Mouse (Mus musculus): ENCODE measurements around the gene Kit.

- no peak for TF ChIP-seq GATA1 (IDR thresholded peaks at IDR 0.05; ENCODE audit: low read length)
- TF ChIP-seq TAL1 (IDR thresholded peaks at IDR 0.05; ENCODE audit: low read length): no peak
Measured at GRCm38 (mm10) chr5:75579646-75580268, 5.0 kb downstream of the Kit start.
